Mouse (Mus musculus) mouse trophoblast stem cell (cell line): ENCODE results near the gene Ttpal.

ENCODE experiments used
- in situ Hi-C, 2 experiments: fragments of 300-500 bp; cut with MseI, MboI; formaldehyde crosslinking; loops; 2 replicates in 1 of 2; 3 replicates in 1 of 2; pipeline ENCODE4 v1.15.1; 2025

The Ttpal gene

DNA sequence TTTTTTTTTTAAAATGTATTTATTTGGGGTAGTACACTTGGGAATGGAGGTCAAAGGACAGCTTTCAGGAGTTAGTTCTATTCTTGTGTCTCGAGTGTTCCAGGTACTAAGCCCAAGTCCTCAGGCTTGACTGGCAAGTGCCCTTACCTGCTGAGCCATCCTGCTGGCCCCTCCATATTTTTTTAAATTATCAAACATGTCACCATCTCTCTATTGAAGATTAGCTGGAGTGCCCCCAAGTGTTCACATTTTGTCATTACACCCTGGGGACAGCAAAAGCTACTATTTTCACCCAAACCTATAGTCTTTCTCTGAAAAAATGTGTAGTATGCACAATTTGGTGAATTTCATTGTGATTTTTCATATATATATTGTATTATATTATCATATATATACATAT, 10.0 kb upstream of the Ttpal start:
- in situ Hi-C loops, result loop anchor here (10.0 kb wide), 2 partner anchors 57 to 147 kb away; no protein-coding TSS in a partner anchor

DNA sequence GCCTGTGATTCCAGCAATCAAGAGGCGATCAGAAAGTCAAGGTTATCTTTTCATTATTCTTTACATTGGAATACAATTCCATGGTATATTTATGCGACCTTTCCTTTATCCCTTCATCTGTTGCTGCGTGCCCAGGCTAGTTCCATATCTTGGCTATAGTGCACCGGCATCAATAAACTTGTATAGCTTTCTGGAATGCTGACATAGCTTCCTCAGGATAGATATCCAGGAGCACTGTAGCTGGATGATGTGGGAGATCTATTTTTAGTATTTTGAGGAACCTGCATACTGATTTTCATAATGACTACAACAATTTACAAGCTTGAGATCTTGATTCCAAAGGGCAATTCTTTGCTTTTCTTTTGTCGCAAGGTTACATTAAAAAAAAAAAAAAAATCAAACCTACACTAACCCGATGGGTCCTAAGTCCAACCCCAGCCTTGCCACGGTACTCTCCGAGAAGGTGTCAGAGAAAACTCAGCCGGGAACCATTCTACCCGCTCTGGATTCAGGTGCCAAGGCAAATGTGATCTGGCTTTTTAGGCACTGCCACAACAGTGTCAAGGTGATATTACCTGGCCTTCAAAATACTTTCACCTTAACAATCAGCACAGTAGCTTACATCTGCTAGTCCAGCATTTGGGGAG, 8.4 kb upstream of the Ttpal start:
- in situ Hi-C loops, result loop anchor here (10.0 kb wide), 2 partner anchors 59 to 149 kb away; no protein-coding TSS in a partner anchor

- in situ Hi-C loops, result loop anchor here (10.0 kb wide), 2 partner anchors 60 to 150 kb away; no protein-coding TSS in a partner anchor
Measured at GRCm38 (mm10) chr2:163595119-163595518, 7.0 kb upstream of the Ttpal start.

DNA sequence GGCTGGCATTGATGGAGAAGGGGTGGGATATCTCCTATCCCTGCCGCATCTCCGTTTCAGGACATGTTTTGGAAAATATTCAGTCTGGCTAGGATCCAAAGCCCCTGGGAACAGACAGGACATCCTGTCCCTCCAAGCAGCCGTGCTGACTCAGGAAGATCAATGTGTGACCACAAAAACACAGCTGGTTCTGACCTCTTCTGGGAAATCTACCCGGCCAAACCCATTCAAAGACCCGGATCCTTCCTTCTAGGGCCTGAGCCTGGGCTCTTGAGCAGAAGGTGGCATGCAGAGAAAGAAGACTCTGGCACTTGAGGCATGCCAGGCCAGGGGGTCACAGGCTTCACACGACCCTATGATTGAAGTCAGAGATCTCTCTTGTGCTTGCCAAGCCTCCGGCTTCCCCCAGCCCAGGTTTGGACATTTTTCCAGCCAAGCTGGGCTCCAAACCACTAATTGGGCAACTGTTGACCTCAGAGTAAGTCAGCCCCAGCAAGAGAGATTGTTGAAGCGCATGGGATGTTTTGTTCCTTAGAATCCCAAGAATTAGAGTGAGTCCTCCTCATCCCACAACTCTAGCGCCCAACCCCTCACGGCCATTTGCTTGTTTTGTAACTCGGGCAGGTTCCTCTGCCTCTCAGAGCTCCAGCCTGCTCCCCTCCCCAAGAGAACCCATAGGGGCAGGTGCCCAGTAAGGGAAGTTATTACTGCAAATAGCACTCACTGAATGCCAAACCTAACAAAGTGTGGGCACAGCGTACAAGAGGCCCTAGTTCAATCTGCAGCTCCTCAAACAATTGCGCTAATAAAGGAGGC, 5.8 kb upstream of the Ttpal start:
- in situ Hi-C loops, result loop anchor here (10.0 kb wide), 2 partner anchors 61 to 151 kb away; no protein-coding TSS in a partner anchor

DNA sequence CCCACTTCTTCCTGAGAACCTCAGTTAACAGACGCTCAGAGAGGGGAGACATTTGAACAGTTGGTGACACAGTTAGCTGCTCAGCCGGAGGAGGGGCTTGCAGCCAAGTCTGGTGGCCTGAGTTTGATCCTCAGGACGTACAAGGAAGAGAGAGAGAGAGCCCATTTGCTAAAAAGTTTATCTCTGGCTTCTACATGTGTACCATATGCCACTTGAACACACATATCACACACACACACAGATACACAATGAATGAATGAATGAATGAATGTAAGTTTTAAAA, 5.3 kb upstream of the Ttpal start:
- in situ Hi-C loops, result loop anchor here (10.0 kb wide), 2 partner anchors 62 to 152 kb away; no protein-coding TSS in a partner anchor

GRCm38 (mm10) chr2:163597661-163598060, 4.5 kb upstream of the Ttpal start:
- in situ Hi-C loops, result loop anchor here (10.0 kb wide), 2 partner anchors 63 to 153 kb away; no protein-coding TSS in a partner anchor

DNA sequence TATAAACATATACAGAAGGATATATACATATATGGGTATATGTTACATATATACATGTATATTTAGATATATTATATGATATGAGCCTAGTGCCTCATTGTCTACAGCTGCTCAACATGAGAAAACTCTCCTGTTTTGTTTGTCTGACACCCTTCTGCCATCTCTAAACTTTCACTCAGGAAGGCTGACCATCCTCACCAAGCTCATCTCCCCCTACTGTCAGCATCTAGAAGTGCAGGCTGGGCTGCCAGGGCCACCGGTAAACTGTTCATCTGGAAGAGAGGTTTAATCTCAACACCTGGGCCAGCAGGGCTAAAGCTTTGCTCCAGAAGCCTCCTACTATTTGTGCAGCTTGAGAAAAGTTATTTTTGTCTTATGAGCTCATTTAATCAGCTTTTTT, 2.9 kb upstream of the Ttpal start:
- in situ Hi-C loops, result loop anchor here (10.0 kb wide), 2 partner anchors 64 to 154 kb away; no protein-coding TSS in a partner anchor

- in situ Hi-C loops, result loop anchor here in 1 of 2 experiments (25.0 kb wide), 1 partner anchor 111 kb away; no protein-coding TSS in a partner anchor
Measured at GRCm38 (mm10) chr2:163601066-163601465, 1.0 kb upstream of the Ttpal start.

DNA sequence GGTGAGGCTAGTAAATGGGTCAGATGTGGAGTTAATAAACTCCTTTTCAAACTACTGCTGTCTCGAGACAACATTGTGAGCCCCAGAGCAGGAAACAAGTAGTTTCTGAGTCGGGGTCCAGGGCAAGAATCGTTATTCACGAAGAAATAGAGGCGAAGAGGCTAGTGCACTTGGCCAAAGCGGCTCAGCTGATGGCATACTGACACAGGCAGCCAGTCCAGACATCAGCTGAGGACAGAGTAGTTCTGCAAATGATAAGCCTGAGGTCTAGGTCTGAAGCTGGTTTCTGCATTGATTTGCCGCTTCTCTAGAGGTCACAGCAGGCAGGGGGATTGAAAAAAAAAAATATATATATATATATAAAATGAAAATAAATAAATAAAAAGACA, 408 bp upstream of the Ttpal start:
- in situ Hi-C loops, result loop anchor here in 1 of 2 experiments (25.0 kb wide), 1 partner anchor 111 kb away; no protein-coding TSS in a partner anchor

DNA sequence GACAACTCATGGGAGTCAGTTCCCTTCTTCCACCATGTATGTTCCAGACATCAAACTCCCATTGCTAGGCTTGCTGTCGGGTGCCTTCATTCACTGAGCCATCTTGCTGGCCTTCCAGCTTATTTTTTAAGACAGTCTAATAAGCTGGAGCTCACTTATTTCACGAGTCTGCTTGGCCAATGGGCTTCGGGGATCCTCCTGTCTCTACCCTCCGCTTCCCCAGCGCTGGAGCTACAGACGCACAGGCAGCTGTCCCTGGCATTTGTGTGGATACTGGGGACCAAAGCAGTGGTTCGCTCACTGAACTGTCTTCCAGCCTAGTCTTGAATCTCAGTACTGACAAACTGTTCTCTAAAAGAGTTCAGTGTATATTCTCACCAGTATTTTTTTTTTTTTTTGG, 4.0 kb downstream of the Ttpal start:
- in situ Hi-C loops, result loop anchor here in 1 of 2 experiments (25.0 kb wide), 1 partner anchor 106 kb away; no protein-coding TSS in a partner anchor

GRCm38 (mm10) chr2:163608008-163608407, 5.9 kb downstream of the Ttpal start:
- in situ Hi-C loops, result loop anchor here in 1 of 2 experiments (25.0 kb wide), 1 partner anchor 104 kb away; no protein-coding TSS in a partner anchor

DNA sequence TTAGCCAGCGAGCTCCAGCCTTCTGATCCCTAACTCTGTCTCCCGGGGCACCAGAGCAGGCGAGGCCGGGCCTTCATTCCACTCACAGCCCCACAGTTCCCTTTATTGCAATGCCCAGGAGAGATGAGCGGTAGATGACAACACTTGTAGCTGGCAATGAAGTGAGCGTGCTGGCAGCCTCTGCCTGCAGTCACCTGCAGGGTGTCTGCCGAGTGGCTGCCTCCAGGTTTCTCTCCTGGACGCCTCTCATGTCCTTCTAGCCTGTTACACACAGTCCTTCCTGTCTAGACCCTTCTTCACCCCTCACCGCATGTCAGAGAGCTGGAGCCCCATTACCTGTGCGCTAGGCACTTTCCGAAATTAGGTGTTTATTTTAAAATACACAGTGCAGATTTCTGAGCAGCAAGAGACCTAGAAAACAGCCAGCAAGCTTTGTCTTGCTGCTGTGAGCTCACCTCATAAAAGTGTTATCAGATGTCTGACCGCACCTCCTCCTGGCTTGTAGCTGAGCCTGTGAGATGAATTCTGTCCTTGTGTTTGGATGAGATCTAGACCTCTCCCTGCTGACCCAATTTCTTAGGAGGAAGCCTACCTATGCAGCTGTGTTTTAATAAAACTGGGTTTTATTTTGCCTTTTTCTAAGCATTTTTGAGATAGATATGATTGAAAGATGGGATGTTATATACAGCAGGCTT, 7.3 kb downstream of the Ttpal start:
- in situ Hi-C loops, result loop anchor here in 1 of 2 experiments (25.0 kb wide), 1 partner anchor 103 kb away; no protein-coding TSS in a partner anchor

DNA sequence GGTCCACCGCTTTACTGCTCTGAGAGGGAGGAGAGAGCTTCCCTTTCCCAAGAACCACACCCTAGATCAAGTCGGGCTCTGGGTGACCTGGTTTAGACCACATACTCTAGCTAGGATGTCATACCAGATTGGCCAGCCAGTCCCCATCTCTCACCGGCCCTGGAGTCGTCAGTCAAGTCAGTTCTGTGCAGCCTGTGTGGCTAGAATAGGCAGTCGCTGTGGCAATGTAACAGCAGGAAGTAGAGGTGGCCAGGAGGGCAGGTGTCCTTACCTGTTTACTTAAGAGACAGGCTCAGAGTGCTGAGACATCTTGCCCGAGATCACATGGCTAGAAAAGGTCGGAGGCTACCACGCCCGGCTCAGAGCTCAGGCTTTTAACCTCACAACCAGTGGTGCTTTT, 9.1 kb downstream of the Ttpal start:
- in situ Hi-C loops, result loop anchor here in 1 of 2 experiments (25.0 kb wide), 1 partner anchor 101 kb away; no protein-coding TSS in a partner anchor

- in situ Hi-C loops, result loop anchor here in 1 of 2 experiments (25.0 kb wide), 1 partner anchor 99 kb away; no protein-coding TSS in a partner anchor
Measured at GRCm38 (mm10) chr2:163613206-163613605, 11.1 kb downstream of the Ttpal start.

- in situ Hi-C loops, result loop anchor here in 1 of 2 experiments (25.0 kb wide), 1 partner anchor 98 kb away; no protein-coding TSS in a partner anchor
Measured at GRCm38 (mm10) chr2:163613990-163614389, 11.9 kb downstream of the Ttpal start.

- in situ Hi-C loops, result loop anchor here in 1 of 2 experiments (25.0 kb wide), 1 partner anchor 97 kb away; no protein-coding TSS in a partner anchor
Measured at GRCm38 (mm10) chr2:163615401-163615800, 13.3 kb downstream of the Ttpal start.

- in situ Hi-C loops, result loop anchor here in 1 of 2 experiments (25.0 kb wide), 1 partner anchor 96 kb away; no protein-coding TSS in a partner anchor
Measured at GRCm38 (mm10) chr2:163615906-163616651, 14.0 kb downstream of the Ttpal start.

DNA sequence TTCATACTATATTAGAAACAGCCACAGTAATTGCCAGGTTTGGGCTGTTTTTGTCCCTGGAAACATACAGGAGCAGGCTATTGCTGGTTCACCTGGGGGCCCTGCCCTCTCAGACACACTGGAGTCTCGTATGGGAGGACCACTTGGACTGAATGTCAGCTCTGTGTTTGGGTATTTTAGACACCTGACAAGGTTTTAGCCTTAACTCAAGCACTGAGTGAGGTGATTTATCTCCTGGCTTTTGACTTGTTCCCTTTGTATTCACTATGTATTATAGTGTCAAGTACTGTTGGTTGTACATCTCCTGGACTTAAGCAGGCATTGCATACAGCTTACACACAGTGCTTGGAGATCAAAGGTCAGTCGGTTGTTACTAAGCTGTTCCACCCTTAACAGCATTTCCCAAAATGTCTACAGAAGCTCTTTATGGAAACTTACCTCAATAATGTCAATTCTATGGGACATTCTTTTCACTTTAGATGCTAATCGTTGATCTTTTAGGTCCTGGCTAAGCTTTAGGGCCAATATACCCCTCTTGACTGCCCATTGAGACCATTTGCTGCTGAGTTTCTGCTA, 14.6 kb downstream of the Ttpal start:
- in situ Hi-C loops, result loop anchor here in 1 of 2 experiments (25.0 kb wide), 1 partner anchor 96 kb away; no protein-coding TSS in a partner anchor

DNA sequence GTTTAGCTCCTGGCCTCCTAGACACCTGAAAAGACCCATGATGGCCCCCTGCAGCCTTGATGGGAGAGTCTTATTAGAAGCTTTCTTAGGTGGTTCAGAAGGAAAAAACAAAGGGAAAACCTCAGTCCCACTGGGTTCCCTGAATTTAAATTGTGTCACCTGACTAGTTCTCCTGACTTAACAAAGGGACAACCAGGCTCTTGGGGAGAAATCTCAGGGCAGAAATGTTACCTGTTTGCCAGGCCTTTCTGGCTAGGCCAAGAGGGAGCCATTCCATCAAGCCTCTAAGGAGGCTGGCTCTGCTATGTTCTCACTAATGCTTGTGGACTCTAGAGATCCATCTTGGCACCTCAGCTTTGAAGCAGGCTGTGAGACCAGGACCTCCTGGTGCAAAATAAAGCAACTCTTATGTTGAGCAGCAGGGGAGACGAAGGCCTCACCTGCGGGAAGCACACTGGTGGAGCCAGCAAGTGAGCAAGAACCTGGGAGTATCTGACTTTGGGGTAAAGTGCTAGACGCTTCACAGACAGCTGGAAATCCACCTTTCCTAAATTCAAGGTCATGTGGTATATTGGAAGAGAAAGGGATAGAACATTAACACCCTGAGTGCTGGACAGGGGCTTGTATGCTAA, 15.2 kb downstream of the Ttpal start:
- in situ Hi-C loops, result loop anchor here in 1 of 2 experiments (25.0 kb wide), 1 partner anchor 95 kb away; no protein-coding TSS in a partner anchor
